Mouse (Mus musculus): ENCODE data around the gene Lgals8. TPM values are rescaled to one million over a fixed set of nuclear protein-coding genes. Genes with fewer than 3 reads are reported as not detected.

Lgals8 gene
- polyA plus RNA-seq (2015; fragmentation: Nextera tagmentation; extraction: Ambion mirVana), result 17.9 and 20.3 TPM in 2 replicates

DNA sequence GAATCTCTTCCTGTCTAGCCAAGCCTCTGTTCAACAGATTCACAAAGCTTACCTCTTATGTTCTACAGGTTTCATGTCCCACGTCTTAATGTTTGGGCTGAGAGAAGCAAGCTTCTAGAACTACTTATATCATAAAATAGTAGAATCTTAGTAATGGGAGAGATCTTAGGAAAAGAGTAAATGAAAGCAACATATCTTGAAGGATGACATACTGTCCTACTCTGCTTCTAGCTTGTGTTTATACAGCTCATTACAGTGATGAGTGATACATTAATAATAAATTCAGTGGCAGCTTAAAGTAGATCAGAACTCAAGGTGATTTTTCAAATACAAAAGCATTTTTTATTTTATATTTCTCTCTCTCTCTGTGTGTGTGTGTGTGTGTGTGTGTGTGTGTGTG lies at the start of gene Lgals8:
Lgals8 (minus strand) TSS at position 101 of the 400 bp plus-strand sequence.

GRCm38 (mm10) chr13:12394609-12395505 lies 69.9 kb downstream of the Lgals8 start, which contains the start of gene Heatr1:
Gene Heatr1, plus strand, starts transcription at chr13:12395027.

Other genes starting within 250 kb of the Lgals8 start
- 10.4 and 10.5 TPM in 2 replicates for gene Mtr, start 206.8 kb downstream of the Lgals8 start, polyA plus RNA-seq (2015; fragmentation: Nextera tagmentation; extraction: Ambion mirVana)
- gene Actn2, start 124.2 kb downstream of the Lgals8 start, polyA plus RNA-seq (2015; fragmentation: Nextera tagmentation; extraction: Ambion mirVana), result 2,821 and 3,142 TPM in 2 replicates
- 3.6 and 3.9 TPM in 2 replicates for gene Heatr1, start 69.9 kb downstream of the Lgals8 start, polyA plus RNA-seq (2015; fragmentation: Nextera tagmentation; extraction: Ambion mirVana)
- gene Edaradd, start 55.5 kb upstream of the Lgals8 start, polyA plus RNA-seq (2015; fragmentation: Nextera tagmentation; extraction: Ambion mirVana), result 0.03 and 0.17 TPM in 2 replicates
- 1.9 and 2.3 TPM in 2 replicates for gene Ero1lb, start 100.9 kb upstream of the Lgals8 start, polyA plus RNA-seq (2015; fragmentation: Nextera tagmentation; extraction: Ambion mirVana)

Data from skeletal muscle tissue, postnatal 0 days (tissue).